Mouse (Mus musculus): ENCODE data around the gene Serpina1f. TPM values are rescaled to one million over a fixed set of nuclear protein-coding genes. Genes with fewer than 3 reads are reported as not detected.
A peak's percentile ranks its signal among the peaks of the same experiment; 100 is the strongest.
"Not testable (repeated sequence)": the region's sequence is repeated elsewhere in the genome, so short reads cannot be mapped to it uniquely, and the experiment has no call there.

Serpina1f gene
- total RNA-seq, 4 experiments from 2014 or later: not detected

GRCm38 (mm10) chr12:103662053-103662452, 33.3 kb downstream of the Serpina1f start:
- not testable (repeated sequence) for DNase-seq (ENCODE audit: low spot score in 2 of 2)

GRCm38 (mm10) chr12:103660076-103660475, 35.3 kb downstream of the Serpina1f start:
- no peak for DNase-seq (ENCODE audit: low spot score in 2 of 2)

DNA sequence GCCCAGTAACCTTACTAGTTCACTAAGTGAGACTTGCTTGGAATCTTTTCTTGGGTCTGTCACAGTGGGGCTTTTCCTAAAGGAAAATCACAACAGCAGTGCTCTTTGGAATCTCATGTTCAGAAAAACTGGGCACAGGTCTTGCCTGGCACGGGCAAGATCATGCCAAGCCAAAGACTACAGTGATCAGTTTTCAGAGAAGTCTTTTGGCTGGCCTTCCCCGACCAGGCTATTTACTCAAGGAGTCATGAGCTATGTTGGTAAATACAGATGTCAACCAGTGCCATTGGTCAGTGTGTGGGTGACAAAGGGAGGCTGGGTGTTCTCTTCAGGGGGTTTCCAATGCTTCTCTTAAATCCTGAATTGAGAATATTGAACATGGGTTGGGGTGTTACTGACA, 36.2 kb downstream of the Serpina1f start:
- no peak for DNase-seq (ENCODE audit: low spot score in 2 of 2)

GRCm38 (mm10) chr12:103657991-103658390, 37.3 kb downstream of the Serpina1f start:
- DNase-seq (ENCODE audit: low spot score in 2 of 2): no peak

GRCm38 (mm10) chr12:103656848-103657626, 38.3 kb downstream of the Serpina1f start, which contains the start of gene Serpina6:
Gene Serpina6, minus strand, starts transcription at chr12:103657212.
- DNase-seq (ENCODE audit: low spot score in 2 of 2): no peak

DNA sequence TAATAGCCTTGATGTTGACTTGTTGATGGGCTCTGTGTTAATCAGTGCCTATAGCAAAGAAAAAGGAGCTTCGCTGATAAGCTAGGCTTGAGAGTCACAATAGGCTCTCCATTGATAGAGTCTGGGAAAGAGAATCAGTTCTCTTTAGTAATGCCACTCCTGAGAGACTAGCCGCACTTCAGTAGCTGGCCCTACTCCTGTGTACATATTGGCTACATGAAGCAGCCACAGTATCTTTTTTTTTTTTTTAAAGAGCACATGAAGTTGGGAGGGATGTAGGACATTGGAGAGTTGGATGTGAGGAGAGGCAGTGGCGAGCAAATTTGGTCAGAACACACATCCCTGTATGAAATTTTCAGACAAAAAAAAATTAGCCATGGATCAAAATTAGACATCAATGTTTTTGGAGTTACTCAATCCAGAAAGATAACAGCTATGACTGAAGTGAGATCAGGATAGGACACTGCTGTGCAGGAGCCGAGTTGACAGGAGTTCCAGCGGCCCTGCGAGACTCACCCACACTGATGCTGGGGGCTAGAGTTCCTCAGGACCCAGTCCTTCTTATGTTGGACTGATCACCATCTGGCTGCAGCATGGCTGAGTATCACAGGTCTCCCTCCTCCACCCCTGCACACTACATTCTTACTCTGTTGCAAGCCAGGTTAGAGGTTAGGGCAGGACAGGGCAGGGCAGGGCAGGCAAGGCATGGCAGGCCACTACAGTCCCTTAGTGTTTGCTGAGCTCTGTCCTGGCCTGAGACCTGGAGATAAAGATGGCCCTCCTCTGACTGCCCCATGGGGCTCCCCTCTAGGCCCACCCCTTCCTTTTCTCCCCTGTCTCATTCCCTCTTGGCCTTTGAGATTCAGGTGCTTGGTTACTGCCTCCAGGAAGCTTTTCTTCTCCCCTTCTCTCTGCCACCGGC, 39.9 kb downstream of the Serpina1f start:
- DNase-seq (ENCODE audit: low spot score in 2 of 2): no peak

DNA sequence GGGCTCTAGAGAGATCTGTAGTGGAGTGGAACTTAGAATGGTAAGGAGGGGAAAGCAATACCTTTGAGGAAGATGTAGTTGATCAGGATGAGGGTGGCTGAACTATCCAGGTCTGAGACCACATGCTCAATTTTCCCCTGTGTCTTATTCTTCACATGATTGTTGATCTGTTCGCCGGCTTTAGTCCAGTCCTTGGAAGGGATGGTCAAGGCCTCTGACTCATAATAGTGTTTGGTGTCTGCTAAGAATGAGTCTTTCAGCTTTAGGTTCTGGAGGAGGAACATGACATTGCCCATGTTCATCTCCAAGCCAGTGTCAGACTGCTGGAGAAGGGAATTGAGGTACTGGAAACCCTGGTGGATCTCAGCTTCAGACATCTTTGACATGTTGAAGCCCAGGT, 41.5 kb downstream of the Serpina1f start:
- DNase-seq (ENCODE audit: low spot score in 2 of 2): no peak

DNA sequence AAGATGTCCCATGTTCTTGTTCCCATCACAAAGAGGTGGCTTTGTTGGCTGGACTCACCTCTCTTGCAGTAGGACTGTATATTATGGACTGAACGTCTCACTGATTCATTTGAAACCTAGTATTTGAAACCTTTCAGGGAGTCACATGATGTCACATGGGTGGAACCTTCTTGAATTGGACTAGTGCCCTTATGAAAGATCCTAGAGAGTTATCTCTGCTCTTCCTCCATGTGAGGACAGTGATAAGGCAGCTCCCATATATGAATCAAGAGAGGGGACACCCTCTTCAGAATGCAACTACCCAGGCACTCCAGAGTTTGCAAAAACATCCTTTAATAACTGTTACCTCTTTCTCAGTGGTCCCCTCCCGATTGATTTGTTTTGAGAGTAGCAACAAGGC, 49.0 kb downstream of the Serpina1f start:
- no peak for DNase-seq (ENCODE audit: low spot score in 2 of 2)

GRCm38 (mm10) chr12:103644601-103645000, 50.7 kb downstream of the Serpina1f start:
- no peak for DNase-seq (ENCODE audit: low spot score in 2 of 2)

DNA sequence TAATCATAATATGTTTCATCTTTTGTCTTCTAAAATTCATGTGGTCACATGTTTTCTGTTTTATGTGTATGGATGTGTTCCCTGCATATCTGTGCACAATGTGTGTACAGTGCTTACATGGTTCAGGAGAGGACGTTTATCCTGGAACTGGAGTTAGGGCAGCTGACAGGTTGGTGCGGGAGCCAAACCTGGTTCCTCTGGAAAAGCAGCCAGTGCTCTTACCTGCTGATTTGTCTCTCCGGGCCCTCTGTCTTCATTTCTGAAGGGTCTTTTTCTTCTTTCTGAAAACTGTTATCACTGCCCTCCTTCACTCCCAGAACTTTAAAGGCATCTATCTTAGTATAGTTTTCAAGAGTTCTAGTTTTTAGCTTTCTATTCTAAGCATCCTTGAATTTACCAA, 51.5 kb downstream of the Serpina1f start:
- no peak for DNase-seq (ENCODE audit: low spot score in 2 of 2)

DNA sequence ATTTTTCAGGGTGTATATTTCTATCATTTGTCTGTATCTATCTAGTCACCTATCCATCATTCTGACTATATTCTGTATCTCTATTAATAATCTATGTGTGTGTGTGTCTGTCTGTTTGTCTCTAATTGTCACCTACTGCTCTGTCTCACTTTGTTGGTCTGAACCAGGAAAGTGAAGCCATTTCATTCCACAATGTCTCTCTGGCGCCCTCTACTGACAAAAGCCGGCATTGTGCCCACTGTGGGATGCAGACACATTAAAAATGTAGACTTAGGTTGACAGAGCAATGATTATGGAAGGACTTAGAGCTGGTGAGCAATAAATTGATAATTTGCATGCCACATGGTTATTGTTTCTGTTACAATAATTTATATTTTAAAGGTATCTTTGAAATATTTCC, 52.0 kb downstream of the Serpina1f start:
- peak; percentile 42 to 87 for DNase-seq (ENCODE audit: low spot score in 2 of 2)

Other genes with a start within 250 kb of the Serpina1f start
- not detected for gene Ifi27l2b, start 238.3 kb downstream of the Serpina1f start, total RNA-seq (2022)
- 10 to 100 TPM; 37.8 to 51.4 (median 42.4) TPM for gene Ppp4r4, start 163.2 kb downstream of the Serpina1f start, total RNA-seq (2022)
- gene Serpina10, start 64.1 kb downstream of the Serpina1f start, total RNA-seq (2022): under 1 TPM in 1 of 4 experiments, not detected in 3; 0.21 TPM
- gene Serpina6, start 38.3 kb downstream of the Serpina1f start, total RNA-seq (2022): not detected
- gene Serpina16, start 19.4 kb downstream of the Serpina1f start, total RNA-seq (2022): not detected
- gene Serpina1d, start 78.1 kb upstream of the Serpina1f start, total RNA-seq (2022): not detected
- not detected for gene Serpina1b, start 134.8 kb upstream of the Serpina1f start, total RNA-seq (2022)
- gene Serpina1a, start 168.0 kb upstream of the Serpina1f start, total RNA-seq (2022): not detected
- gene Serpina1c, start 209.4 kb upstream of the Serpina1f start, total RNA-seq (2022): not detected